Mouse (Mus musculus) natural killer cell, adult 2 months (primary cell): ENCODE measurements around the gene Tsr3.

ENCODE experiments used
- DNase-seq, 2 experiments: peaks; one replicate each; pipeline ENCODE4 v3.0.0; 2022; ENCODE audit warnings: low spot score in 2 of 2

Gene Tsr3

GRCm38 (mm10) chr17:25243131-25243780, 3.3 kb downstream of the Tsr3 start:
- DNase-seq, result no peak

GRCm38 (mm10) chr17:25244239-25244638, 4.3 kb downstream of the Tsr3 start:
- no peak for DNase-seq

GRCm38 (mm10) chr17:25248033-25248750, 8.2 kb downstream of the Tsr3 start:
- peak; percentile 61 to 79 for DNase-seq

GRCm38 (mm10) chr17:25250181-25250835, 10.3 kb downstream of the Tsr3 start:
- DNase-seq, result no peak

- DNase-seq, result no peak
Observed at GRCm38 (mm10) chr17:25252643-25253042, 12.7 kb downstream of the Tsr3 start.

GRCm38 (mm10) chr17:25253760-25254159, 13.8 kb downstream of the Tsr3 start:
- DNase-seq, result no peak

GRCm38 (mm10) chr17:25255110-25255509, 15.1 kb downstream of the Tsr3 start:
- DNase-seq, result no peak

- no peak for DNase-seq
Observed at GRCm38 (mm10) chr17:25256140-25256754, 16.3 kb downstream of the Tsr3 start, which contains the start of gene Baiap3. Gene Baiap3, minus strand, starts transcription at chr17:25256364.

- peak; percentile 56 to 62 for DNase-seq
Observed at GRCm38 (mm10) chr17:25257804-25258261, 17.9 kb downstream of the Tsr3 start.

- DNase-seq, result no peak
Observed at GRCm38 (mm10) chr17:25264453-25264852, 24.5 kb downstream of the Tsr3 start.

GRCm38 (mm10) chr17:25270795-25271335, 30.9 kb downstream of the Tsr3 start:
- no peak for DNase-seq

GRCm38 (mm10) chr17:25272326-25272725, 32.4 kb downstream of the Tsr3 start:
- DNase-seq, result no peak

- DNase-seq, result peak; percentile 94 to 95
Observed at GRCm38 (mm10) chr17:25272951-25273705, 33.2 kb downstream of the Tsr3 start.

GRCm38 (mm10) chr17:25273706-25274501, 33.9 kb downstream of the Tsr3 start:
- peak; percentile 96 to 97 for DNase-seq

- no peak for DNase-seq
Observed at GRCm38 (mm10) chr17:25274571-25275346, 34.8 kb downstream of the Tsr3 start, which contains the start of gene Ube2i. Gene Ube2i, minus strand, starts transcription at chr17:25274622.

GRCm38 (mm10) chr17:25275833-25276232, 35.9 kb downstream of the Tsr3 start:
- no peak for DNase-seq

GRCm38 (mm10) chr17:25282133-25282532, 42.2 kb downstream of the Tsr3 start:
- DNase-seq, result peak; percentile 40 to 42

GRCm38 (mm10) chr17:25285033-25285432, 45.1 kb downstream of the Tsr3 start:
- DNase-seq, result peak; percentile 62 to 76

- DNase-seq, result peak; percentile 33 to 39
Observed at GRCm38 (mm10) chr17:25288842-25289241, 48.9 kb downstream of the Tsr3 start.
